Mouse (Mus musculus) G1E (cell line): ENCODE measurements around the gene Dynlt1a.
"Not testable (repeated sequence)": the region's sequence is repeated elsewhere in the genome, so short reads cannot be mapped to it uniquely, and the experiment has no call there.

Source experiments
- CTCF ChIP-seq: IDR thresholded peaks from 2 replicates; pipeline ENCODE4 v1.5.1; 2012; ENCODE audit warnings: low read depth, low read length, inconsistent platforms, mixed read lengths
- GATA1 ChIP-seq: IDR thresholded peaks from 2 replicates; pipeline ENCODE4 v1.6.1; 2012; ENCODE audit warnings: borderline replicate concordance, low read length, inconsistent platforms, mixed read lengths
- POLR2AphosphoS5 ChIP-seq: IDR thresholded peaks from 2 replicates; pipeline ENCODE4 v1.6.1; 2012; ENCODE audit warnings: low read depth, low read length, inconsistent platforms; ENCODE audit not compliant: insufficient replicate concordance
- TAL1 ChIP-seq: conservative IDR thresholded peaks from 2 replicates; pipeline ENCODE4 v1.6.1; 2012; ENCODE audit warnings: low read depth, low read length, inconsistent platforms, mixed read lengths

DNA sequence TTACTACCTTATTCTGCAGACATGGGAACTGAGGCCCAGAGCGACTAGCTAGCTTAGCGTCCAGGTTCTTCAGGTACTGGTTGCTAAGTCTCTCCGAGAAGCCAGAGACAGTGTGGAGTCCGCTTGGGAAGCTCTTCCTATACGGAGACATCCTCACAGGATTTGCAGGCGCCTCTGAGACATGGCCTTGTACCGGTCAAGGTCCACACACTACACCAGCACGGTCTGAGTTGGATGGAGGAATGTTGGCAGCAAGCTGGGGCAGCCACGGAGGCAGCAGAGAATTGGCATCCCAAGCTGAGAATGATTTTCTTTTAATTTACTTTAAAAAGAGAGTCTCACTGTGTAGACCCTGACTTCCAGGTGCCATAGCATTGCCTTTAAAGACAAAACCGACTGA lies 34.2 kb downstream of the Dynlt1a start:
- not testable (repeated sequence) for TF ChIP-seq CTCF, GATA1, POLR2AphosphoS5, TAL1
